Mouse (Mus musculus) MEL (cell line): ENCODE data around the gene Ccm2. TPM values are rescaled to one million over a fixed set of nuclear protein-coding genes. Genes with fewer than 3 reads are reported as not detected.

Experiments used
- DNase-seq: peaks from one replicate; pipeline ENCODE4 v3.0.0; 2011; ENCODE audit warnings: low read depth, low spot score
- H3K27ac ChIP-seq: 2 replicates; pipeline ENCODE4 v1.5.1; 2012; ENCODE audit warnings: low read depth, mild to moderate bottlenecking, control low read depth, low read length, moderate library complexity; ENCODE audit not compliant: control insufficient read depth
- H3K27me3 ChIP-seq, 2 experiments: fragments of 150-350 bp in 1 of 2; sonication (generic) in 1 of 2; 2 replicates each; pipeline ENCODE4 v1.6.1; 2012; ENCODE audit warnings: low read length in 2 of 2, mild to moderate bottlenecking in 2 of 2, improper control_type of control experiment in 1 of 2, moderate library complexity in 1 of 2; ENCODE audit not compliant: insufficient read depth in 2 of 2, control insufficient read depth in 1 of 2
- H3K36me3 ChIP-seq, 2 experiments: 2 replicates each; pipeline ENCODE4 v1.6.1; 2012 to 2014; ENCODE audit warnings: low read length in 2 of 2, improper control_type of control experiment in 1 of 2, inconsistent platforms in 1 of 2, mild to moderate bottlenecking in 1 of 2; ENCODE audit not compliant: insufficient read depth in 2 of 2, control insufficient read depth in 1 of 2
- H3K4me1 ChIP-seq, 2 experiments: fragments of 150-350 bp in 1 of 2; sonication (generic) in 1 of 2; 2 replicates each; pipeline ENCODE4 v1.6.1; 2012; ENCODE audit warnings: low read length in 2 of 2, improper control_type of control experiment in 1 of 2, mild to moderate bottlenecking in 1 of 2; ENCODE audit not compliant: insufficient read depth in 2 of 2, control insufficient read depth in 1 of 2
- H3K4me3 ChIP-seq, 2 experiments: fragments of 150-350 bp in 1 of 2; sonication (generic) in 1 of 2; 2 replicates each; pipeline ENCODE4 v1.5.1; 2012; ENCODE audit warnings: low read depth in 2 of 2, low read length in 2 of 2, mild to moderate bottlenecking in 2 of 2, moderate library complexity in 2 of 2, control low read depth in 1 of 2, improper control_type of control experiment in 1 of 2; ENCODE audit not compliant: control insufficient read depth in 1 of 2, insufficient read depth in 1 of 2
- H3K79me2 ChIP-seq: 2 replicates; pipeline ENCODE4 v1.6.1; 2012; ENCODE audit warnings: mild to moderate bottlenecking, low read length, moderate library complexity; ENCODE audit not compliant: control insufficient read depth, poor library complexity, insufficient read depth
- H3K9ac ChIP-seq: 2 replicates; pipeline ENCODE4 v1.6.1; 2012; ENCODE audit warnings: low read depth, mild to moderate bottlenecking, control low read depth, low read length, moderate library complexity; ENCODE audit not compliant: control insufficient read depth, poor library complexity, severe bottlenecking
- H3K9me3 ChIP-seq: fragments of 150-350 bp; sonication (generic); replicated peaks from 2 replicates; pipeline ENCODE4 v1.6.1; 2012; ENCODE audit warnings: mild to moderate bottlenecking, low read length, improper control_type of control experiment, moderate library complexity; ENCODE audit not compliant: insufficient read depth
- CHD1 ChIP-seq: IDR thresholded peaks from 2 replicates; pipeline ENCODE4 v1.6.1; 2012; ENCODE audit warnings: low read depth, mild to moderate bottlenecking, inconsistent platforms, low read length, improper control_type of control experiment
- CHD2 ChIP-seq: IDR thresholded peaks from 2 replicates; pipeline ENCODE4 v1.6.1; 2011; ENCODE audit warnings: low read length, improper control_type of control experiment
- CTCF ChIP-seq, 3 experiments: IDR thresholded peaks in 2 of 3; conservative IDR thresholded peaks in 1 of 3; 2 replicates each; pipeline ENCODE4 v1.5.1; 2011 to 2012; ENCODE audit warnings: low read length in 3 of 3, low read depth in 2 of 3, mild to moderate bottlenecking in 2 of 3, improper control_type of control experiment in 1 of 3, inconsistent platforms in 1 of 3, mixed read lengths in 1 of 3, moderate library complexity in 1 of 3; ENCODE audit not compliant: control insufficient read depth in 1 of 3, insufficient read depth in 1 of 3, poor library complexity in 1 of 3, severe bottlenecking in 1 of 3
- E2F4 ChIP-seq: IDR thresholded peaks from 2 replicates; pipeline ENCODE4 v1.6.1; 2011; ENCODE audit warnings: low read depth, low read length, improper control_type of control experiment, borderline replicate concordance
- ETS1 ChIP-seq: IDR thresholded peaks from 2 replicates; pipeline ENCODE4 v1.6.1; 2012; ENCODE audit warnings: low read depth, mild to moderate bottlenecking, inconsistent platforms, low read length, improper control_type of control experiment, moderate library complexity
- GABPA ChIP-seq: IDR thresholded peaks from 2 replicates; pipeline ENCODE4 v1.6.1; 2012; ENCODE audit warnings: low read depth, mild to moderate bottlenecking, inconsistent platforms, low read length, improper control_type of control experiment, moderate library complexity
- HCFC1 ChIP-seq: IDR thresholded peaks from 2 replicates; pipeline ENCODE4 v1.6.1; 2012; ENCODE audit warnings: low read depth, mild to moderate bottlenecking, inconsistent platforms, low read length, improper control_type of control experiment, moderate library complexity
- JUND ChIP-seq: IDR thresholded peaks from 2 replicates; pipeline ENCODE4 v1.6.1; 2011; ENCODE audit warnings: low read depth, mild to moderate bottlenecking, improper control_type of control experiment, low read length
- MAFK ChIP-seq: IDR thresholded peaks from 2 replicates; pipeline ENCODE4 v1.6.1; 2011; ENCODE audit warnings: low read depth, mild to moderate bottlenecking, low read length, improper control_type of control experiment, borderline replicate concordance
- MAX ChIP-seq: IDR thresholded peaks from 2 replicates; pipeline ENCODE4 v1.6.1; 2011; ENCODE audit warnings: low read length, improper control_type of control experiment
- MAZ ChIP-seq: IDR thresholded peaks from 2 replicates; pipeline ENCODE4 v1.6.1; 2012; ENCODE audit warnings: low read depth, mild to moderate bottlenecking, inconsistent platforms, low read length, improper control_type of control experiment
- MEF2A ChIP-seq: IDR thresholded peaks from 2 replicates; pipeline ENCODE4 v1.6.1; 2014; ENCODE audit warnings: low read depth, mild to moderate bottlenecking, inconsistent platforms, low read length, improper control_type of control experiment; ENCODE audit not compliant: poor library complexity, insufficient replicate concordance, severe bottlenecking; ENCODE audit errors: extremely low read depth
- MXI1 ChIP-seq: IDR thresholded peaks from 2 replicates; pipeline ENCODE4 v1.6.1; 2011; ENCODE audit warnings: mild to moderate bottlenecking, low read depth, low read length, improper control_type of control experiment
- MYC ChIP-seq: IDR thresholded peaks from 2 replicates; pipeline ENCODE4 v1.6.1; 2011; ENCODE audit warnings: low read depth, mild to moderate bottlenecking, low read length, improper control_type of control experiment, moderate library complexity
- NELFE ChIP-seq: IDR thresholded peaks from 2 replicates; pipeline ENCODE4 v1.6.1; 2011; ENCODE audit warnings: low read depth, low read length, improper control_type of control experiment
- POLR2A ChIP-seq, 2 experiments: IDR thresholded peaks; 2 replicates each; pipeline ENCODE4 v1.6.1; 2011 to 2012; ENCODE audit warnings: low read length in 2 of 2, mild to moderate bottlenecking in 2 of 2, control low read depth in 1 of 2, improper control_type of control experiment in 1 of 2, low read depth in 1 of 2, moderate library complexity in 1 of 2; ENCODE audit not compliant: control insufficient read depth in 1 of 2, insufficient read depth in 1 of 2, poor library complexity in 1 of 2
- POLR2AphosphoS2 ChIP-seq: IDR thresholded peaks from 2 replicates; pipeline ENCODE4 v1.6.1; 2011; ENCODE audit warnings: low read length, improper control_type of control experiment
- POLR2AphosphoS5 ChIP-seq: IDR thresholded peaks from 2 replicates; pipeline ENCODE4 v1.6.1; 2012; ENCODE audit warnings: low read depth, borderline replicate concordance, mild to moderate bottlenecking, inconsistent platforms, low read length, moderate library complexity, mixed read lengths
- SIN3A ChIP-seq: IDR thresholded peaks from 2 replicates; pipeline ENCODE4 v1.6.1; 2012; ENCODE audit warnings: low read length, improper control_type of control experiment, inconsistent platforms
- TBP ChIP-seq: IDR thresholded peaks from 2 replicates; pipeline ENCODE4 v1.8.0; 2011; ENCODE audit warnings: low read depth, low read length, improper control_type of control experiment
- TCF12 ChIP-seq: IDR thresholded peaks from 2 replicates; pipeline ENCODE4 v1.6.1; 2014; ENCODE audit warnings: low read depth, mild to moderate bottlenecking, inconsistent platforms, low read length, improper control_type of control experiment, moderate library complexity
- UBTF ChIP-seq: IDR thresholded peaks from 2 replicates; pipeline ENCODE4 v1.6.1; 2012; ENCODE audit warnings: low read depth, mild to moderate bottlenecking, inconsistent platforms, low read length, improper control_type of control experiment, moderate library complexity, borderline replicate concordance; ENCODE audit not compliant: insufficient read depth
- ZKSCAN1 ChIP-seq: IDR thresholded peaks from 2 replicates; pipeline ENCODE4 v1.6.1; 2012; ENCODE audit warnings: low read depth, mild to moderate bottlenecking, inconsistent platforms, low read length, improper control_type of control experiment, moderate library complexity
- ZMIZ1 ChIP-seq: IDR thresholded peaks from 2 replicates; pipeline ENCODE4 v1.6.1; 2012; ENCODE audit warnings: low read depth, mild to moderate bottlenecking, inconsistent platforms, low read length, improper control_type of control experiment, moderate library complexity
- polyA plus RNA-seq, 2 experiments: library from polyadenylated mRNA; stranded (reverse) in 1 of 2; unstranded in 1 of 2; fragments of >175 nt in 1 of 2; fragments of >200 nt in 1 of 2; gene quantifications; 2 replicates each; pipeline versions ENCODE4 v1.2.1 to v1.2.4; 2012; ENCODE audit warnings: low replicate concordance in 2 of 2, low read depth in 1 of 2; ENCODE audit not compliant: insufficient read length in 2 of 2, insufficient read depth in 1 of 2, missing spikeins in 1 of 2
- total RNA-seq: library from RNA; depleted of rRNA; stranded (reverse); fragments of 300-350 nt; gene quantifications from 2 replicates; pipeline ENCODE4 v1.2.3, GENCODE M21; 2012

The Ccm2 gene
- total and polyA plus RNA-seq, 3 experiments = 49.2 to 66.4 TPM; not detected in 1

DNA sequence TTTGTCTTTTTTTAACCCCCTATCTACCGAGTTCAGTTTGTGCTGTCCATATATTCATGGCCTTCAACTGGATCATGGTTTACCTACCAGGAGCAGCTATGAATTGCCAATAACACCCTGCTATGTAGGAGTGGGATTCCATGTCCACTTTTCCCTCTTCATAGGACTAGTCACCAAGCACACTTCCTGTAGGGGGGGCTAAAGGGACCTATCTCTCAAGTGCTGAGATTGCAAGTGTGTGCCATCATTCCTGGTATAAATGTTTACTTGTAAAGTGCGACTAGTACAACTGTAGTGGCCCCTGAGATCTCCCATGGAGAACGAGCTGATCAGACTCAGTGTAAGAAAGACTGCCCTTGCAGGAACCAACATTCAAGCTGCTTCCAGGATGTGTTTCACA lies 11.5 kb downstream of the Ccm2 start:
- DNase-seq = peak; percentile 58
- H3K9me3 ChIP-seq = no peaks in the 10 kb centered on the region
- no peak overlapping the region for H3K4me3 ChIP-seq
- no peaks in the 10 kb centered on the region for H3K27me3 ChIP-seq
- H3K27ac ChIP-seq = no peak overlapping the region
- TF ChIP-seq SIN3A (no peak), CTCF (IDR thresholded peaks at IDR 0.05 in 2 of 3, conservative IDR thresholded peaks at IDR 0.05 in 1 of 3; ENCODE audit: control insufficient read depth in 1 of 3, insufficient read depth in 1 of 3, low read depth in 2 of 3, low read length in 3 of 3, poor library complexity in 1 of 3, severe bottlenecking in 1 of 3) (peak in 2 of 3 experiments; percentile 26 to 34; a peak in 4 of 6 replicates), HCFC1 (no peak), ETS1 (no peak), ZKSCAN1 (no peak), MAX (no peak)
- peaks cover 67% of the 10 kb centered on the region for H3K79me2 ChIP-seq
- no peak overlapping the region for H3K9ac ChIP-seq
- H3K4me1 ChIP-seq = peaks cover 37 to 44% of the 10 kb centered on the region in 2 experiments
- peaks cover 2 to 38% of the 10 kb centered on the region in 2 experiments for H3K36me3 ChIP-seq

DNA sequence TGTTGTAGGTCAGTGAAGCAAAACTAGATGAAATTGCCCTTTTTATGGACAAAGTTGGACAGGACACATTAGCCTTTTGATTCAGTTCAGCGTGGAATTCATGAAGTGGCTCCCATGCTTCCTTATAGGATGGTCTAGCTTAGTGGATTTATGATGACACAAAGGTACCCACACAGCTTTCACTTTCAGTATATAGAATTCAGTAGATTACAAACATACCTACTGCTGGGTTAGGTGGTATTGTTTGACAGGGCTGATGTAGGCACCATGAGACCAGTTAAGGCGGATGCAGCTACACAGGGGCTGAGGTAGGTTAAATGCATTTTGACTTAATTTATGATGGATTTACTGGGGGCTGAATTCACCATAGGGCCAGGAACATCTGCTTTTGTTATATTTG lies 13.3 kb downstream of the Ccm2 start:
- Histone ChIP-seq H3K9me3 (no peaks in the 10 kb centered on the region), H3K4me3 (no peak overlapping the region; a peak in 1 of 4 replicates), H3K27ac (peak overlapping the region; percentile 68), H3K9ac (peak overlapping the region; percentile 2; the same call in 1 of the 2 replicates), H3K4me1 (peaks cover 45 to 52% of the 10 kb centered on the region in 2 experiments), H3K79me2 (peaks cover 64% of the 10 kb centered on the region), H3K27me3 (no peaks in the 10 kb centered on the region), H3K36me3 (peaks cover 2 to 47% of the 10 kb centered on the region in 2 experiments)
- no peak for TF ChIP-seq ZMIZ1
- no peak for TF ChIP-seq MAFK
- TF ChIP-seq UBTF = no peak
- no peak for TF ChIP-seq JUND
- TF ChIP-seq TBP = no peak
- TF ChIP-seq CHD1 = no peak
- no peak for TF ChIP-seq MAZ
- TF ChIP-seq HCFC1 = no peak
- TF ChIP-seq POLR2AphosphoS2 = no peak
- no peak for TF ChIP-seq TCF12
- TF ChIP-seq E2F4 = no peak
- TF ChIP-seq CTCF (IDR thresholded peaks at IDR 0.05 in 2 of 3, conservative IDR thresholded peaks at IDR 0.05 in 1 of 3; ENCODE audit: control insufficient read depth in 1 of 3, insufficient read depth in 1 of 3, low read depth in 2 of 3, low read length in 3 of 3, poor library complexity in 1 of 3, severe bottlenecking in 1 of 3) = no peak
- no peak; the same call in 1 of the 2 replicates for TF ChIP-seq NELFE
- TF ChIP-seq GABPA = no peak
- TF ChIP-seq MYC = no peak
- TF ChIP-seq POLR2A (IDR thresholded peaks at IDR 0.05; ENCODE audit: control insufficient read depth in 1 of 2, insufficient read depth in 1 of 2, low read depth in 1 of 2, low read length in 2 of 2, poor library complexity in 1 of 2) = no peak
- TF ChIP-seq CHD2 = no peak
- TF ChIP-seq POLR2AphosphoS5 = no peak
- no peak for TF ChIP-seq MEF2A
- TF ChIP-seq MXI1 = no peak; the same call in 1 of the 2 replicates
- DNase-seq = no peak
